Mouse (Mus musculus): ENCODE data around the gene 2010003K11Rik.

GRCm38 (mm10) chr19:4477345-4478189 lies 20.8 kb downstream of the 2010003K11Rik start, which contains the start of gene Syt12:
- TF ChIP-seq USF1 (IDR thresholded peaks at IDR 0.05; ENCODE audit: low read depth) (no peak), MAX (IDR thresholded peaks at IDR 0.05) (no peak), CTCF (IDR thresholded peaks at IDR 0.05; ENCODE audit: control insufficient read depth, insufficient read depth, insufficient read length) (no peak)
